ENCODE assay signal across 8 mouse cellular contexts in genomic region chr5:103788976-103789375, GRCm38 (mm10).
A peak's percentile ranks its signal among the peaks of the same experiment; 100 is the strongest.
DNase-seq lines count a peak whose midpoint lies in the region; ATAC-seq and TF ChIP-seq lines count a peak whose summit lies in the region.

No protein-coding gene starts in this region.

- H3K4me2 ChIP-seq in forebrain, postnatal 0 days (ENCODE audit: low read depth) = no peak overlapping the region
- no peak overlapping the region for H3K4me2 ChIP-seq in hindbrain, embryonic 16.5 days (ENCODE audit: low read length)
- no peak overlapping the region for H3K4me2 ChIP-seq in lung, embryonic 16.5 days (ENCODE audit: low read depth, low read length)

- peak; percentile 68 for DNase-seq in kidney, adult 2 months
- DNase-seq in kidney, adult 11 months = no peak
- peak; percentile 26 for DNase-seq in forebrain, postnatal 0 days
- no peak for DNase-seq in thymus, adult 2 months
- DNase-seq in urinary bladder, postnatal 25 days (ENCODE audit: low spot score) = no peak

- ATAC-seq in forebrain, postnatal 0 days = peak; percentile 40; the same call in 1 of the 2 replicates
- no peak for ATAC-seq in hindbrain, embryonic 16.5 days
- peak; percentile 85 for ATAC-seq in lung, embryonic 16.5 days (ENCODE audit: low read depth)

- peaks cover 2% of the 10 kb centered on the region; the same call in 1 of the 2 replicates for H3K36me3 ChIP-seq in kidney, adult 2 months (ENCODE audit: control insufficient read depth, insufficient read depth, low read length)
- no peaks in the 10 kb centered on the region for H3K36me3 ChIP-seq in forebrain, postnatal 0 days (ENCODE audit: insufficient read depth)
- no peaks in the 10 kb centered on the region for H3K36me3 ChIP-seq in hindbrain, embryonic 16.5 days (ENCODE audit: control insufficient read depth, insufficient read depth, low read length)
- peaks cover 6% of the 10 kb centered on the region for H3K36me3 ChIP-seq in lung, embryonic 16.5 days (ENCODE audit: control insufficient read depth, insufficient read depth, low read length)
- peaks cover 58% of the 10 kb centered on the region for H3K36me3 ChIP-seq in thymus, adult 2 months (ENCODE audit: control insufficient read depth, insufficient read depth, low read length)

- H3K9ac ChIP-seq in forebrain, postnatal 0 days = no peak overlapping the region
- H3K9ac ChIP-seq in hindbrain, embryonic 16.5 days (ENCODE audit: low read depth, low read length) = no peak overlapping the region
- no peak overlapping the region for H3K9ac ChIP-seq in lung, embryonic 16.5 days (ENCODE audit: low read length)

- no peaks in the 10 kb centered on the region for H3K9me3 ChIP-seq in forebrain, postnatal 0 days (ENCODE audit: low read length)
- no peaks in the 10 kb centered on the region for H3K9me3 ChIP-seq in hindbrain, embryonic 16.5 days (ENCODE audit: control insufficient read depth, low read length)
- no peaks in the 10 kb centered on the region for H3K9me3 ChIP-seq in lung, embryonic 16.5 days (ENCODE audit: control insufficient read depth, low read length)

- TF ChIP-seq CTCF in kidney, adult 2 months (conservative IDR thresholded peaks at IDR 0.05; ENCODE audit: insufficient read depth, insufficient read length, low read depth, low read length) = no peak
- TF ChIP-seq CTCF in forebrain, postnatal 0 days (IDR thresholded peaks at IDR 0.05; ENCODE audit: low read depth) = no peak
- no peak for TF ChIP-seq CTCF in thymus, adult 2 months (IDR thresholded peaks at IDR 0.05; ENCODE audit: borderline replicate concordance, control insufficient read depth, extremely low read depth, insufficient read depth, low read length, poor library complexity)

- WGBS in kidney, adult 2 months = 19% methylated on average over 2 of the region's 2 CpGs
- 26% methylated on average over 2 of the region's 2 CpGs for whole genome bisulfite sequencing in forebrain, postnatal 0 days
- 30% methylated on average over 2 of the region's 2 CpGs for WGBS in hindbrain, embryonic 16.5 days
- 19% methylated on average over 2 of the region's 2 CpGs for WGBS in lung, embryonic 16.5 days
- 93% methylated on average over 2 of the region's 2 CpGs for whole genome bisulfite sequencing in thymus, adult 2 months

- no peak for TF ChIP-seq POLR2A in kidney, adult 2 months (IDR thresholded peaks at IDR 0.05; ENCODE audit: low read depth, low read length)
- TF ChIP-seq POLR2A in thymus, adult 2 months (IDR thresholded peaks at IDR 0.05; ENCODE audit: control insufficient read depth, extremely low read depth, insufficient read depth, low read length, poor library complexity) = no peak

- H3K27me3 ChIP-seq in kidney, adult 2 months (replicated peaks; ENCODE audit: control insufficient read depth, insufficient read depth, low read length) = no peaks in the 10 kb centered on the region
- H3K27me3 ChIP-seq in forebrain, postnatal 0 days (ENCODE audit: insufficient read depth, low read length) = no peaks in the 10 kb centered on the region
- no peaks in the 10 kb centered on the region for H3K27me3 ChIP-seq in hindbrain, embryonic 16.5 days (replicated peaks; ENCODE audit: control insufficient read depth, insufficient read depth, low read length)
- no peaks in the 10 kb centered on the region for H3K27me3 ChIP-seq in lung, embryonic 16.5 days (ENCODE audit: control insufficient read depth, insufficient read depth, low read depth, low read length)
- H3K27me3 ChIP-seq in thymus, adult 2 months (ENCODE audit: control insufficient read depth, insufficient read depth, low read length) = no peaks in the 10 kb centered on the region

- H3K27ac ChIP-seq in kidney, adult 2 months (ENCODE audit: insufficient read depth, low read depth, low read length) = peak overlapping the region; percentile 73; the same call in 1 of the 2 replicates
- H3K27ac ChIP-seq in brown adipose tissue, adult 24 weeks (replicated peaks; ENCODE audit: low read depth, low read length) = peak overlapping the region; percentile 58; the same call in 1 of the 2 replicates
- no peak overlapping the region; the same call in 1 of the 2 replicates for H3K27ac ChIP-seq in forebrain, postnatal 0 days (ENCODE audit: low read depth, low read length)
- peak overlapping the region; percentile 52 for H3K27ac ChIP-seq in hindbrain, embryonic 16.5 days (ENCODE audit: low read depth, low read length)
- peak overlapping the region; percentile 45 for H3K27ac ChIP-seq in lung, embryonic 16.5 days (ENCODE audit: low read length)
- H3K27ac ChIP-seq in thymus, adult 2 months (ENCODE audit: control insufficient read depth, insufficient read depth, low read length) = no peak overlapping the region

- no peak overlapping the region for H3K4me3 ChIP-seq in kidney, adult 2 months (ENCODE audit: insufficient read depth, low read depth, low read length)
- H3K4me3 ChIP-seq in brown adipose tissue, adult 24 weeks (ENCODE audit: insufficient read depth, low read depth, low read length) = no peak overlapping the region
- no peak overlapping the region for H3K4me3 ChIP-seq in forebrain, postnatal 0 days (ENCODE audit: low read depth, low read length)
- no peak overlapping the region for H3K4me3 ChIP-seq in hindbrain, embryonic 16.5 days (ENCODE audit: low read length)
- H3K4me3 ChIP-seq in lung, embryonic 16.5 days (ENCODE audit: low read length) = no peak overlapping the region
- H3K4me3 ChIP-seq in thymus, adult 2 months (ENCODE audit: control insufficient read depth, insufficient read depth, low read length) = no peak overlapping the region

- H3K4me1 ChIP-seq in kidney, adult 2 months (ENCODE audit: control insufficient read depth, insufficient read depth, low read length) = peaks cover 20% of the 10 kb centered on the region
- H3K4me1 ChIP-seq in brown adipose tissue, adult 24 weeks (ENCODE audit: control insufficient read depth, insufficient read depth, insufficient read length, low read length) = peaks cover 25% of the 10 kb centered on the region; the same call in 1 of the 2 replicates
- 0 out of 2 replicates have a peak, but pooled peaks cover 5% of the 10 kb centered on the region for H3K4me1 ChIP-seq in forebrain, postnatal 0 days (ENCODE audit: insufficient read depth)
- H3K4me1 ChIP-seq in hindbrain, embryonic 16.5 days (ENCODE audit: control insufficient read depth, insufficient read depth, low read depth, low read length) = peaks cover 3% of the 10 kb centered on the region
- peaks cover 9% of the 10 kb centered on the region; the same call in 1 of the 2 replicates for H3K4me1 ChIP-seq in lung, embryonic 16.5 days (replicated peaks; ENCODE audit: control insufficient read depth, insufficient read depth, low read length)
- 0 out of 2 replicates have a peak, but pooled peaks cover 4% of the 10 kb centered on the region for H3K4me1 ChIP-seq in thymus, adult 2 months (replicated peaks; ENCODE audit: control insufficient read depth, insufficient read depth, low read length)

Comparison
In these comparisons a context has a peak if more than half of its experiments do, and no peak if none do; other contexts are left out.
1. DNase-seq: peak in kidney, adult 2 months (single experiment) and forebrain, postnatal 0 days (single experiment); none in kidney, adult 11 months (single experiment), thymus, adult 2 months (single experiment) and urinary bladder, postnatal 25 days (single experiment).
2. H3K27ac ChIP-seq: peak in kidney, adult 2 months (single experiment), brown adipose tissue, adult 24 weeks (single experiment), hindbrain, embryonic 16.5 days (single experiment) and lung, embryonic 16.5 days (single experiment); none in forebrain, postnatal 0 days (single experiment) and thymus, adult 2 months (single experiment).